Mouse (Mus musculus) fat pad, adult 2 months (tissue): ENCODE data around the gene Barx2.
A peak's percentile ranks its signal among the peaks of the same experiment; 100 is the strongest.
"Not testable (repeated sequence)": the region's sequence is repeated elsewhere in the genome, so short reads cannot be mapped to it uniquely, and the experiment has no call there.

Experiments used
- DNase-seq: peaks from one replicate; pipeline ENCODE4 v3.0.0-alpha.2; 2011; ENCODE audit warnings: low read depth, low spot score; ENCODE audit errors: extremely low read depth

Barx2 gene

DNA sequence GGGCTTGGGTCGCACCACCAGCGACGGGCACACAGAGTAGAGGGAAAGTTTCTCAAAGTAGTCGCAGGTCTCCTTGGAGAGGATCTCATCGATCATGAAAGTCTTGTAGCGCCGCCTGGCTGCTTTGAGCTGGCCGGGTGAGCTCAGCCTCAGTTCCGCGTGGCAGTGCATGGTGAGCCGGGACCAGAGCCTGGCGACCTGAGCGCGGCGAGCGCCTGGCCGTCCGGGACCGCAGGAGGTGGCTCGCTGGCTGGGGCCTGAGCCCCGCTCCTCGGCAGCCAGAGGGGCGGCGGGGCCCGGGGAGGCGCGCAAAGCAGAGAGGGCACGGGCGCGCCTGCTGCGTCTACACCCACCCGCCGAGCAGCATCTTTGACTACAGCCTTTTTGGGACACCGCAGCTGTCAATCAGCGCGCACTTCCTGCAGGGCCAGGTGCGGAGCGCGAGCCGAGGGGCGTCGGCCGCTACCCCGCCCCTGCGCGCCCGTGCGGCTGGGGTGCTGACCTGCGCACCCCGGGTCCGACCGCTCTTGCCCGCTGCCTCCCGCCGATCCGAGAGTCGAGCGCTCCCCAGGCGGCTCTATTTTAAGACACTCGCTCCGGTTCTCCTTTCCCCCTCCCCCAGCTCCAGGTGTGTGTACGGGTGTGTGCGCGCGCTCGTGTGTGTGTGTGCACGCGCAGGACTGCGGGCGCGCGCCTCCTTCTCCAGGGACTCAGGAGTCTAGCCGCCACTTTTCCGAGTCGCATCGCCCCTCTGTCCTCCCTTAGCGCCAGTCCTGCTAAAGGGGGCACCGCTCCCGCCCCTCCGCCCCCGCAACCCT is at the start of gene Barx2:
TSS of gene Barx2 (minus strand) at position 542 of the 818 bp plus-strand sequence.
- DNase-seq, result no peak

DNA sequence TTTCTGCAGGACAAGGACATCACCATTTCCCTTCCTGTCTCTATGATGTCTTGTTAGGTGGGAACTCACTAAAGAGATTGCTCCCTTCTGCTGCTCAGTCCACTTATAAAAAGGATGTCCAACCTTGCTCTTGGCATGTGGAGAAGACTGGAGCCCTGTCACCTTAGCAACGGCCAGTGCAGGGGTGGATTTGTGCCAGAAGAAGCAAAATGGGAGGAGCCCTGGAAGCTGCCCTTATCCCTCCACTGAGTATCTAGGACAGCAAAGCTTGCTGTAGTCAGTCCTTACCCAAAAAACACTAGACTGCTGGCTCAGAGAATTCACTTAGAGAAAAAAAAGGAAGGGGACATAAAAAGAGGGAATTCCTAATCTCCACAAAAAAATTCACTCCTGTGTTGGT is 49.0 kb upstream of the Barx2 start:
- DNase-seq, result no peak

DNA sequence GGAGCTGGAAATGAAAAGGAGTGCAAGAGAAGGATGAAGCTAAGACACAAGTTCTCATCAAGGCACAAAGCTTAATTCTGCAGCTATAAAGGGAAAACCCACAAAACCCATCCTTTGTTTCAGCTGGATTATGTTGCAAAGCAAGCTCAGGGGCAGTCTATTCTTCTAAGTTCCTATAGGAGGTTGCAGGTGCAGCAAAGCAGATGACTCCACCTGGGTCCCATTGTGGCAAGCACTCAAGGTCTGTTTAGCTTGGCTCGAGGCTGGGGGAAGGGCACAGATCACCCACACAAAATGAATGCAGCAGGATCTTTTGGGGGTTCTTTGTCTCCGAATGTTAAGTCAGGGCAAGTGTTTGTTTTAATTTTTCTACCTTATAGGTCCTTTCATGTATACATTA is 47.2 kb upstream of the Barx2 start:
- DNase-seq, result no peak

DNA sequence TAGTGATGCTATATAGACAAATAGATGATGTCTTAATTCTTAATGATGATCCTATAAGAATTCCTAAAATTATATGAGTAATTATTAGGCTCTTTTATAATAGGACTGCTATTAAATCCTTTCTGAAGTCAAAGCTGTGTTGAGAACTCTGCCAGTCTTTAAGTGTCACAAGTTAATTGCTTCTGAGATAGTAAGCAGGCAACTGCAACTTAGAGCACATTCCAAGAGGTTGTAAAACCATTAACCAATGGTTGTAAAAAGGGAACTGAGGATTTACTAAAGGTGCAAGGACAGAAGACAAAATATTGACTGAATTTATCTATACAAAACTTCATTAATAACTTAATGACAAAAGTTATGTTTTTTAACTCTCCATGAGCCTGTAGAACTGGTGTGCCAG is 44.9 kb upstream of the Barx2 start:
- no peak for DNase-seq

DNA sequence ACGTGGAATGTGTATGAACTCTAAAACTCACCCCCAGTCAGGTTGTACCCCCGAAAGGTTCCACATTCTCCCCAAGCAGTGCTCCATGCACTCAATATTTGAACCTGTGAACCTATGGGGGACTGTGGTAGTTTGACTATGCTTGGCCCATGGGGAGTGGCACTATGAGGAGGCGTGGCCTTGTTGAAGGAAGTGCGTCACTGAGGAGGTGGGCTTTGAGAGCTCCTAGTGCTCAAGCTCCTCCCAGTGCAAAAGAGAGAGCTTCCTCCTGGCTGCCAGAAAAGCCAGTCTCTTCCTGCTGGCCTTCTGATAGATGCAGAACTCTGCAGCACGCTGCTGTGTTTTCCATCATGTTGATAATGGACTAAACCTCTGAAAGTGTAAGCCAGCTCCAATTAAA is 37.2 kb upstream of the Barx2 start:
- DNase-seq, result no peak

DNA sequence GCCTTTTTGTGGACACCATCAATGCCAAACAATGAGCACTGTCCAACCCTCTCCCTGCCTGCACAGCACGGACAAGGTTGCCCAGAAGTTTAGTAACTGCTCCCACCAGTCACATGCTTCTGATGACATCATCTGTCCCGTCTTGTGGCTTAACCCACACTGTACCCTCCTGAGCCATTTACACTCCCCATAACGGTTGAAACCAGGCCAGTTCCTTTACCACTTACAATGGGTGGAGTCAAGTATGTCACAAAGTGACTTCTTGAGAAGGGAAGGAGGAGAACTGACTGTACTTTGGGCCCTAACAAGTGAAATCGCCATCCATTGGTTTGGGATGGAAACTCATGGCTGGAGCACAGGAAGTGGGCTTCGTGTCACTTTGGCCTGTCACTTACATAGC is 35.8 kb upstream of the Barx2 start:
- DNase-seq, result no peak

DNA sequence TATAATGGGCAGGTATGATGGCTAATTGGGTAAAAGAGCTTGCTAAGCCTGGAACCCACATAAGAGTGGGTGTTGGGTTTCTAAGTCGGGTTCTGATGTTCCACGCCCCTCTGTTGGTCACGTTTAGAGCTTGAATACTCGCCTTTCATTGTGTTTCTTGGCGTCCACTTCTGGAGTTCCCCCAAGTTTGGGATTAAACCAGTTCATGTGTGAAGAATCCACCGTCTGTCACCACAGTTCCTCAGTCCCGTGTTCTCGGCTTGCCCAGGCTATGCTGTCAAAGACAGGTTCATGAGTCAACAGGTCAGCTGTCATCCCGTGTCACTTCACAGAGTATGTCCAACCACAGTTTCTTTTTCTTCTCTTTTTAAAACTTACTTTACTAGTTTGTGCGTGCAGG is 33.8 kb upstream of the Barx2 start:
- DNase-seq, result no peak

DNA sequence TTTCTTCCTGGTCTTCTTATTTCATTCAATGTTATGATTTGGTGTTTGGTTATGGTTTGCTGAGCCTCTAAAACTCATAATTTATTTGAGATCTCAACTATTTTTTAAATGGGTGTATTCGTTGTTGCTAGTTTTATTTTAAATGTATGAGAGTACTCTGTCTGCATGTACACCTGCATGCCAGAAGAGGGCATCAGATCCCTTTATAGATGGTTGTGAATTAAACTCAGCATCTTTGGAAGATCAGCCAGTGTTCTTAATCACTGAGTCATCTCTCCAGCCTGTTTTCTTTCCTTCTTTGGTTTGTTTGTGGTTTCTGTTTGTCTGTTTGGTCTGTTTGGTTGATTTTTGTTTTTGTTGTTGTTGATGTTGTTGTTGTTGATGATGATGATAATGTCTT is 29.1 kb upstream of the Barx2 start:
- no peak for DNase-seq

DNA sequence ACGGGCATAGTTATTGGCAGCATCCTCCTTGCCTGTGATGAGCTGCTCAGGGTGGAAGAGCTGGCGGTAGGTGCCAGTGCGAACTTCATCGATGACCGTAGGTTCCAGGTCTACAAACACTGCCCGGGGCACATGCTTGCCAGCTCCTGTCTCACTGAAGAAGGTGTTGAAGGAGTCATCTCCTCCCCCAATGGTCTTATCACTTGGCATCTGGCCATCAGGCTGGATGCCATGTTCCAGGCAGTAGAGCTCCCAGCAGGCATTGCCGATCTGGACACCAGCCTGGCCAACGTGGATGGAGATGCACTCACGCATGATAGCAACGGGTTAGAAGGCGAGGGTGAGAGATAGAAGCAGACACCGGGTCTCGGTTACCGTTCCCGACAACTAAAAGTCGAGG is 23.2 kb upstream of the Barx2 start:
- DNase-seq, result not testable (repeated sequence)

DNA sequence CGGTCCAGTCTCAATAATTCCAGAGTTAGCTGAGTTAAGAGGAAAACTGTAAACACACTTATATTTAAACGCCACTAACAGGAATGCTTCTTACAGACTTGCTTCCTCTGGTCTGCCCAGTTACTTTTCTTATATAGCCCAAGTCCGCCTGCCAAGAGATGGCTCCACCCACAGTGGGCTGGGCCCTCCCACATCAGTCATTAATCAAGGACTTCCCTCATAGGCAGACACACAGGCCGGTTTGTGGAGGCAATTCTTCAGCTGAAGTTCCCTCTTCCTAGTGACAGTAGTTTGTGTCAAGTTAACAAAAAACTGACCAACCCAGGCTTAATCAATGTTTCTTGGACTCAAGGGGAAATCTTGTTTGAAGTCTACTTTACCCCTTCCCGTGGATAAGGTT is 18.4 kb upstream of the Barx2 start:
- DNase-seq, result no peak

DNA sequence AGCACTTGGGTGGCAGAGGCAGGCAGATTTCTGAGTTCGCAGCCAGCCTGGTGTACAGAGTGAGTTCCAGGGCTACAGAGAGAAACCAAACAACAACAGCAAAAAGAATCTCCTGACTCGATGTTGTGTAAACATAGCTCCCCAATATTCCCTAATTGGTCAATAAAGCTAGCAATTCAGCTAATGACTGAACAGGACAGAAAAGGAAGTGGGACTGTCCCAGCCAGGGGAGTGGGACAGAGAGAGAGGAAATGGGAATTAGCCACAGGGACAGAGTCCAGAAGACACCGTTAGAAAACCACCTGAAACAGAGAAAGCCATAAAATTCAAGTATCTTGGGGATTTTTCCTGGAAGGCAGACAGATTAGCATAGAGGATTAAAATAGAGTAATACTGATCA is 18.0 kb upstream of the Barx2 start:
- no peak for DNase-seq

DNA sequence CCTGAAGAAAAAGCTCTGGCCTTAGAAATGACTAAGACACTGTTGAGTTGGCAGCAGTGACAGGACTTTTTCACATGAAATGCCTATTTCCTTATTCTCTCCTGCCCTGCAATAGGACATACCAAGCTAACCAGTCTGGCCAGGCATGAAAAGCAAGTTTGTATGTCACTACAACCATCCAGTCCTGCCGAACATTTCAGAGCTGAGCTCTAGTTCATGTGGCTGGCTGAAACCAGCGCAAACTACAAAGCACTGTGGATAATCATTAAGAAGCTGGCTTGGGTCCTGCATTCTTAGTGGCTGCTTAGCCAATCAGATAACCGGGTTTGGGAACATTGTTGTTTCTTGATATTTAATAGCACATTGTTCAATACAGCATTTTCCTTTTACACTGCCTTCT is 13.5 kb upstream of the Barx2 start:
- DNase-seq, result peak; percentile 21

DNA sequence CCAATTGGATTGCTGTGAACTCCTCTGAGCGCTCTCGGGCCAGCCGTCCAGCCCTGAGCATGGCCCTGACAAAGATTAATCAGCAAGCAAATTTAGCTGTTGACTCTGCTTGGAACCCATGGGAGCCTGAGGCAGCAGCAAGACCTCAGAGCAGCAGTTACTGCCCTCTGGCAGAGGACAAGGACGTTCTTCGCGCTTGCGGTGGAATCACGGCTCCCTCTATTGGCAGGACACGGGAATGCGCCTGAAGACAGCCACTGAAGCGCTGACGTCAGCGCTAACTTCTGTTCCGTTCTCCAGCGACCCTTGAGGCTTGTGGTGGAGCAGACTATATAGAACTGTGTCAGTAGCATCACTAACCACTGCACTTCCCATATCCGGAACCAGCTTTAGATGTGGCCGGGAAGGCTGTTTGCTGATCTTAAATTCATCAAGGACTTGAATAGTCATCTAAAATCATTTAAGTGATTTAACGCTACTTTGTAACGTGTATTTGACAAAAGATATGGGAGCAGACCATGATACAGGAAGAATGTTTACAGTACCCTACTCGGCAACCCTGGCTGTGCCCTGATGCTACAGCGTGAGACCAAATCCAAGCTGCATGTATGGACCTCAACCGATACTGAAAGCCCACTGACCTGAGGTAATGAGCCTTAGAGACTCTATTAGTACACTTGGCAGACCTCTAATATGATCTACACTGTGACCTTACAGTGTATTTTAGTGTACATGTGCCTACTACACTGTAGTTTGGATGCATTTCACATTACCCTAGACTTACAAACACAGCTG is 12.8 kb upstream of the Barx2 start:
- no peak for DNase-seq

DNA sequence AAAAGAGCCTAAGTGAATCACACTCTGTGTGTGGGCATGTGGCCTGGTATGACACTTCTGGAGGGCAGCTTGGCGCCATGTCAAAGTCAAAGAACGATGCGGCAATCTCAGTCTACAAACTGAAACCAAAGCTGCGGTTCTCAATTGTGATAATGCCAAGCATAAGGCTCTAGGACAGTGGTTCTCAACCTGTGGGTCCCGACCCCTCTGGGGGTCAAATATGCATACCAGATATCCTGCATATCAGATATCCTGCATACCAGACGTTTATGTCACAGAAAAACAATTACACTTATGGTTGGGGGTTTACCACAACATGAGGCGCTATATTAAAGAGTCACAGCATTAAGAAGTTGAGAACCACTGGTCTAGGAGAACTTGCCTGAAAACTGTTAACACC is 10.3 kb upstream of the Barx2 start:
- no peak for DNase-seq

DNA sequence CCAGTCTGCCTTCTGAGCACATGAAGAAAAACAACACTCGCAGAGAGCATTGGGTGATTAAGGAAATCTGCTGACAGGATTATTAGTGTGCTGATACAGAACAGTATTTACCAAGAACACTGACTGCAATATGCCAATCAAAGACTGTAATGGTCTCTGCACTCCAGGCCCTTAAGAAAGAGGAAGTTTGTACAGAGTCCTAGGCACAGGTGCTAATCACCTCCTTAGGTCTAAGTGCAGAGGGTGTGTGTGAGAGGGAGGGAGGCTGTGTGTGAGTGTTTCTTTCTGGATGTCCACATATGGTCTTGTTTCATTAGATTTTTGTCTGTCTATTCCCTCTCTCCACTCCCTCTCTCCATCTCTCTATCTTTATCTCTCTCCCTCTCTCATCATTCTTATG is 6.5 kb upstream of the Barx2 start:
- no peak for DNase-seq

DNA sequence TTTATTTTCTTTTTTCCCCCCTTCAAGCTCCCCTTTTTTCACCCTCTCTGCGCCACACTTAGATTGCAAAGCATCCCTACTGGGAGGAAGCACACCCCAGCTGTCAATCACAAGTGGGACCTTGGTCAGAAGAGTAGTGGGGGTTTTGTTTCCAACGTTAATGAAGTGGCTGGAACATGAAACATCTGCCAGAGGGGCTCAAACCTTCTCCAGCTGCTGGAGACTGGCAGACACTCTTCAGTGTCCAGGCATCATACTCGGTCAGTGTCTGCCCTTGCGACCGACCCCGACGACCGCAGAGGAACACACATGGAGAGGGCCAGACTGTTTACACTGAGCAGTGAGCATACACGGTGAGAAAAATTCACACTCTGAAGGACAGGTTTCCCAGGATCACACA is 3.2 kb upstream of the Barx2 start:
- no peak for DNase-seq

DNA sequence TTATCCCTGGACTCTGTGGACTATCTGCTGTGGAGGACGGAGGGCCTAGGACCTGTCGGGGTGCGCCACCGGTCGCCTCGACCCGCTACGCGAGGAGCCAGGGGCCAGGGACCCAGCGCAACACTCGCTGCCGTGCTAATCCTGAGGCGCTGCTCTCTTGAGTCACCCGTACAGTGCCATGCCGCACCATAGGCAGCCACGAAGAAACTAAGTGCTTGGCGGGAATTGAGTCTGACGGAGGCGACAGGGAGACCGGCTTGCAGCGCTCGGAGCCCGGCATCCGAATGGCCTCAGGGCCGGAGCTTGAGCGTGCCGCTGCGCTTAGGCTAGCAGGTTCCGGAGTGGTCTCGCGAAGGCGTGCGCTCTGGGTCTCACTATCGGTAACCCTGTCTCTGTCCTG is 1.6 kb upstream of the Barx2 start:
- DNase-seq, result no peak

DNA sequence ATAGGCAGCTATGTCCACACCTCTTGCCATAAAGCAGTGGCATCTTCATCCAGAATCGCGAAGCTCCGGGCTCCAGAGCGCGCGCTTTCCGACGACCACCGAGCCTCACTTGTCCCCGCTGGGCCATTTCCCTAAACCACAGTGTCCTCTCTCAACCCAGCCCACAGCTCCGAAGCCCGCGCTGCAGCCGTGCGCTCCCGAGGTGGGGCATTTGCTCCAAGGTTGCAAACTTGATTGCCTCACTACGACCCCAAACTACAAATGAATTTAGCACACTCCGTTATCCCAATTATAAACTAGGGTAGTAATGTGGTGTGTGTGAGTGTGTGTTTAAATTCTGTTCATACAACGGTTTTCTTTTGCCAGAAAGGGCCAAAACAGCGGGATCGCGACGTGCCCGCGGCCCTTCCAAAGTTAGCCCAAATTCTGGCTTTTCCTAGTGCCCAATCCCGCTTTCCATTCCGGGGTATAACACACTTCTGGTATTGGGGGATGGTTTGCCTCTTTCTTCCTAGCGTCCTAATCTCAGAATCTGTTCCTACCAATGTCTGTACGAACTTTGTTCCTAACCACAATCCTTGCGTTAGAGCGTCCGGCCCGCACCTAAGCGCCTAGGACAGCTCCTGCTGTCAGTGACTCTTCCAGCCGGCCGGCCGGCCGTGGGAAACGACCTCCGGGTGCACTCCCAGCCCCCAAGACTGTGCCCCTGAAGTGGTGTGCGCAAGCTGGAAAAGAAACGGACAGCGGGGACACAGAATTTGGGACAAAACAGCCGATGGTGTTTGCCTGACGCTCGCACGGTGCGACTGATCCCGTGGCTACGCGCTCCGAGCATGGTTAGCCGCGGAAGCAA is 703 bp upstream of the Barx2 start:
- DNase-seq, result no peak

DNA sequence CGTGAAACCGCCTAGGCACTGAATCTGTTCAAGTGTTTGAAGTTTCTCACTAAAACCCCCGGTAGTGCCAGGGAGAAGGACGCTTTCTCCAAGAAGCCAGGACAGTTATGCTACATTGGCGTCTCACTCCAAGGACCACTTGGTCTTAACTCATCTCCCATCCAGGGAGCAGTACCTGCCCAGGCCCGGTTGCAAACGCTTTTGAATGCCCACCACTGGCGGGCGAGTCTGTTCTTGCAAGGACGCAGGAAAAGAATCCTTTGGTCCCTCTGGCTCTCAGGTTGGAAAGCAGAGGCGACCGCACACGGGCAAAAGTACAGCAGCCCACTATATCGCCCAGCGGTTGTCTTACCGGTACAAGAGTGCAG is 725 bp downstream of the Barx2 start:
- DNase-seq, result no peak

DNA sequence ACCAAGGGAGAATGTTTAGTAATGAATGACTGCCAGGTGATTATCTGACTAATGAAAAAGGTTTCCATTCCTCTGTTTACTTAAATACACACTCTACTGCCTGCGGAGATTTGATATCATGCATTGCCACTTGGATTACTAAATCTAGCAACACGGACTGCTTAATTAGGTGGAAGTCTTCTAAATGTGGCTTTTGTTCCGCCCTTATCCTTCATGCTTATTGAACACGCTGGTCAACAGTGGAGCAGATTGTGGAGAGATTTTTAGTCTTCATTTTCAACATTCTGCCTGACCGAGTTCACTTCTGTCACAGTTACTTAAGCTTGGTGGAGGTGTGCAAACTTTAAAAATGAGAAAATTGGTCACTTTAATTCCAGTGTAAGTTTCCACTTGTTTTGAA is 3.0 kb downstream of the Barx2 start:
- no peak for DNase-seq

DNA sequence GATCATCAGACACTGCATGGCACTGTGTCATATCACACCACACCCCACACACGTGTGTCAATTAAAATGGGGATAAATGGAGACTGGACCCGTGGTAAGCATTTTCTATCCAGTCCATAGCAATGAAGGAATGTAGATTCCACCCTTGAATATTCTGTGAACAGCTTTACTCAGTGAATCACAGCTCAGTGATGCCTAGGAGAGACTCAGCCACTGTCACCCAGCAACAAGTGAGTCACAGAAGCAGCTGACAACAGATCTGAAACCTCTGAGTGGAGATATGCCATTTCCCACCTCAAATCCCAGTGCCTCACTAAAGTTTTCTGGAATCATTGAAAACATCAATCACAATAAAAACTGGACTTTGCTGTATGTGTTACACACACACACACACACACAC is 11.5 kb downstream of the Barx2 start:
- no peak for DNase-seq
